Mouse (Mus musculus) forebrain, embryonic 11.5 days (tissue): ENCODE results near the gene Samd13. TPM values are rescaled to one million over a fixed set of nuclear protein-coding genes. Genes with fewer than 3 reads are reported as not detected.

Experiments used
- ATAC-seq: fragments of 200-750 bp; cut with Nextera tagmentation; replicated peaks from 2 replicates; pipeline ENCODE4 v1.8.0; 2017; ENCODE audit warnings: moderate TSS enrichment; ENCODE audit not compliant: low FRiP score
- DNase-seq: peaks from one replicate; pipeline ENCODE4 v3.0.0-alpha.2; 2017; ENCODE audit warnings: low spot score
- H3K27ac ChIP-seq: fragments of 300-500 bp; sonication (generic); 2 replicates; pipeline ENCODE4 v1.5.1; 2014; ENCODE audit warnings: low read depth, low read length
- H3K27me3 ChIP-seq: fragments of 300-500 bp; sonication (generic); 2 replicates; pipeline ENCODE4 v1.6.1; 2014; ENCODE audit warnings: mild to moderate bottlenecking, low read length, mixed read lengths; ENCODE audit not compliant: control insufficient read depth, insufficient read depth
- H3K36me3 ChIP-seq: fragments of 300-500 bp; sonication (generic); 2 replicates; pipeline ENCODE4 v1.6.1; 2014; ENCODE audit warnings: mild to moderate bottlenecking, low read length, moderate library complexity, mixed read lengths; ENCODE audit not compliant: control insufficient read depth, insufficient read depth
- H3K4me1 ChIP-seq: fragments of 300-500 bp; sonication (generic); replicated peaks from 2 replicates; pipeline ENCODE4 v1.6.1; 2014; ENCODE audit warnings: low read length, mixed read lengths; ENCODE audit not compliant: control insufficient read depth, insufficient read depth
- H3K4me2 ChIP-seq: fragments of 300-500 bp; sonication (generic); 2 replicates; pipeline ENCODE4 v1.6.1; 2014; ENCODE audit warnings: low read depth, mild to moderate bottlenecking, low read length, moderate library complexity, mixed read lengths; ENCODE audit not compliant: severe bottlenecking
- H3K4me3 ChIP-seq: fragments of 300-500 bp; sonication (generic); 2 replicates; pipeline ENCODE4 v1.5.1; 2014; ENCODE audit warnings: low read depth, low read length
- H3K9ac ChIP-seq: fragments of 300-500 bp; sonication (generic); 2 replicates; pipeline ENCODE4 v1.6.1; 2014; ENCODE audit warnings: low read length
- H3K9me3 ChIP-seq: fragments of 300-500 bp; sonication (generic); 2 replicates; pipeline ENCODE4 v1.6.1; 2016; ENCODE audit warnings: low read length, mixed read lengths; ENCODE audit not compliant: control insufficient read depth
- WGBS: fragments of 180-500 bp; shearing (Covaris S2); extraction: QIAGEN DNeasy Blood & Tissue Kit; methylation state at CpG from one replicate; pipeline ENCODE4 v1.1.7; 2014; 5-methylcytosine and 5-hydroxymethylcytosine counted together
- polyA plus RNA-seq: library from polyadenylated mRNA; unstranded; fragments of >200 nt; fragmentation: Nextera tagmentation; extraction: Ambion mirVana; gene quantifications from 2 replicates; pipeline ENCODE4 v1.2.1, GENCODE M21; 2014

The Samd13 gene
- polyA plus RNA-seq, 1 experiment from 2014 or later, result 0.52 TPM

- H3K27ac ChIP-seq, result no peak overlapping the region
- H3K4me3 ChIP-seq, result no peak overlapping the region
- H3K4me2 ChIP-seq, result no peak overlapping the region
- DNase-seq, result no peak
- 88% methylated on average over 8 of the region's 8 CpGs for WGBS
- H3K9me3 ChIP-seq, result no peaks in the 10 kb centered on the region
- ATAC-seq, result no peak
- no peaks in the 10 kb centered on the region for H3K27me3 ChIP-seq
- no peaks in the 10 kb centered on the region for H3K36me3 ChIP-seq
- no peaks in the 10 kb centered on the region for H3K4me1 ChIP-seq
- no peak overlapping the region for H3K9ac ChIP-seq
Measured at GRCm38 (mm10) chr3:146681696-146682095, 3.7 kb downstream of the Samd13 start.

- WGBS, result 91% methylated on average over 13 of the region's 13 CpGs
- no peaks in the 10 kb centered on the region for H3K36me3 ChIP-seq
Measured at GRCm38 (mm10) chr3:146680625-146681024, 4.8 kb downstream of the Samd13 start.

GRCm38 (mm10) chr3:146679646-146680045 is 5.7 kb downstream of the Samd13 start:
- 94% methylated on average over 16 of the region's 16 CpGs for WGBS
- H3K36me3 ChIP-seq, result no peaks in the 10 kb centered on the region
- no peak overlapping the region for H3K4me2 ChIP-seq
- DNase-seq, result no peak
- no peak overlapping the region for H3K27ac ChIP-seq
- H3K4me3 ChIP-seq, result no peak overlapping the region
- H3K9me3 ChIP-seq, result no peaks in the 10 kb centered on the region
- no peak overlapping the region for H3K9ac ChIP-seq
- no peak for ATAC-seq
- H3K27me3 ChIP-seq, result no peaks in the 10 kb centered on the region
- no peaks in the 10 kb centered on the region for H3K4me1 ChIP-seq

More at GRCm38 (mm10) chr3:146680625-146681024, 4.8 kb downstream of the Samd13 start:
- ATAC-seq (no peak), DNase-seq (no peak)
- no peak overlapping the region for H3K4me2 ChIP-seq
- no peak overlapping the region for H3K27ac ChIP-seq
- no peaks in the 10 kb centered on the region for H3K9me3 ChIP-seq
- no peak overlapping the region for H3K4me3 ChIP-seq
- H3K9ac ChIP-seq, result no peak overlapping the region
- no peaks in the 10 kb centered on the region for H3K27me3 ChIP-seq
- no peaks in the 10 kb centered on the region for H3K4me1 ChIP-seq

GRCm38 (mm10) chr3:146676193-146676592 is 9.2 kb downstream of the Samd13 start:
- DNase-seq (no peak), ATAC-seq (no peak)
- Histone ChIP-seq H3K4me3 (no peak overlapping the region), H3K36me3 (no peaks in the 10 kb centered on the region), H3K9me3 (no peaks in the 10 kb centered on the region), H3K4me2 (no peak overlapping the region), H3K9ac (no peak overlapping the region), H3K4me1 (no peaks in the 10 kb centered on the region), H3K27ac (no peak overlapping the region), H3K27me3 (no peaks in the 10 kb centered on the region)
- 94% methylated on average over 4 of the region's 4 CpGs for WGBS

- Histone ChIP-seq H3K4me2 (no peak overlapping the region), H3K9me3 (no peaks in the 10 kb centered on the region), H3K27me3 (no peaks in the 10 kb centered on the region), H3K4me3 (no peak overlapping the region), H3K9ac (no peak overlapping the region), H3K36me3 (no peaks in the 10 kb centered on the region), H3K4me1 (no peaks in the 10 kb centered on the region), H3K27ac (no peak overlapping the region)
- DNase-seq, result no peak
- no peak for ATAC-seq
- WGBS, result 86% methylated on average over 1 of the region's 1 CpGs
Measured at GRCm38 (mm10) chr3:146675101-146675500, 10.3 kb downstream of the Samd13 start.

- Histone ChIP-seq H3K4me3 (no peak overlapping the region), H3K9ac (no peak overlapping the region), H3K36me3 (no peaks in the 10 kb centered on the region), H3K4me1 (no peaks in the 10 kb centered on the region), H3K4me2 (no peak overlapping the region), H3K9me3 (no peaks in the 10 kb centered on the region), H3K27me3 (no peaks in the 10 kb centered on the region), H3K27ac (no peak overlapping the region)
- ATAC-seq (no peak), DNase-seq (no peak)
- 77% methylated on average over 2 of the region's 2 CpGs for WGBS
Measured at GRCm38 (mm10) chr3:146671121-146671520, 14.3 kb downstream of the Samd13 start.

GRCm38 (mm10) chr3:146661907-146662306 is 23.5 kb downstream of the Samd13 start:
- DNase-seq (no peak), ATAC-seq (no peak)
- Histone ChIP-seq H3K27ac (no peak overlapping the region), H3K4me2 (no peak overlapping the region), H3K9me3 (no peaks in the 10 kb centered on the region), H3K4me1 (no peaks in the 10 kb centered on the region), H3K36me3 (no peaks in the 10 kb centered on the region), H3K27me3 (no peaks in the 10 kb centered on the region), H3K4me3 (no peak overlapping the region), H3K9ac (no peak overlapping the region)
- WGBS, result 81% methylated on average over 7 of the region's 7 CpGs

GRCm38 (mm10) chr3:146661001-146661400 is 24.4 kb downstream of the Samd13 start:
- Histone ChIP-seq H3K27me3 (no peaks in the 10 kb centered on the region), H3K9ac (no peak overlapping the region), H3K4me2 (no peak overlapping the region), H3K9me3 (no peaks in the 10 kb centered on the region), H3K4me3 (no peak overlapping the region), H3K27ac (no peak overlapping the region), H3K36me3 (no peaks in the 10 kb centered on the region), H3K4me1 (no peaks in the 10 kb centered on the region)
- WGBS, result 83% methylated on average over 6 of the region's 6 CpGs
- DNase-seq (no peak), ATAC-seq (no peak)

GRCm38 (mm10) chr3:146659321-146659720 is 26.1 kb downstream of the Samd13 start:
- Histone ChIP-seq H3K27me3 (no peaks in the 10 kb centered on the region), H3K9me3 (no peaks in the 10 kb centered on the region), H3K9ac (no peak overlapping the region), H3K36me3 (no peaks in the 10 kb centered on the region), H3K4me3 (no peak overlapping the region), H3K27ac (no peak overlapping the region), H3K4me1 (no peaks in the 10 kb centered on the region), H3K4me2 (no peak overlapping the region)
- 91% methylated on average over 5 of the region's 5 CpGs for WGBS
- ATAC-seq (no peak), DNase-seq (no peak)
